Mouse (Mus musculus): Measurements from ENCODE around the gene Rims3. TPM values are rescaled to one million over a fixed set of nuclear protein-coding genes. Genes with fewer than 3 reads are reported as not detected.

Rims3 gene
- polyA plus RNA-seq, 1 experiment = 0.06 TPM

- H3K9me3 ChIP-seq = no peaks in the 10 kb centered on the region
- H3K4me3 ChIP-seq (replicated peaks) = no peak overlapping the region
- no peaks in the 10 kb centered on the region for H3K36me3 ChIP-seq (replicated peaks; ENCODE audit: low read length)
- peaks cover 19% of the 10 kb centered on the region for H3K4me1 ChIP-seq
- no peak for TF ChIP-seq FLI1 (IDR thresholded peaks at IDR 0.05; ENCODE audit: low read length)
- no peak for TF ChIP-seq GATA1 (IDR thresholded peaks at IDR 0.05; ENCODE audit: borderline replicate concordance, low read length)
- H3K27me3 ChIP-seq (replicated peaks) = peaks cover 2% of the 10 kb centered on the region
Observed at GRCm38 (mm10) chr4:120904533-120904932, 49.9 kb downstream of the Rims3 start.

DNA sequence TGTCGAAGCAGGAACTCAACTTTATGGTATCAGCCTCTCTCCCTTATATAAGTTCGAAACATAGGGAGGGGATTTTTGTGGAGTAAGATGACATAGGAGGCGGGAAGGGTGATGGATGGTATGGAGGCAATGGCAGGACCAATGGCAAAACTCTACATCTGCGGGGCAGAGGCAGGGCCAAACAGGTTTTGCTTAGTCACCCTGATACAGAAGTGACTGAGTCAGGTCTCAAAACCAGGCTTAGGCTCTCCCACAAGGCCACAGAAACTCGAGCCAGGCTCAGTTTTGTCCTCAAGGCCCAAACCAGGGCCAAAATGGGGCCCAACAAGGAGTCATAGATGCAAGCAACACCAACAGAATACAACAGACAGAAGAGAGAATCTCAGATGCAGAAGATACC, 51.0 kb downstream of the Rims3 start:
- H3K36me3 ChIP-seq (replicated peaks; ENCODE audit: low read length) = no peaks in the 10 kb centered on the region
- H3K27me3 ChIP-seq (replicated peaks) = peaks cover 2% of the 10 kb centered on the region
- no peak overlapping the region for H3K4me3 ChIP-seq (replicated peaks)
- H3K4me1 ChIP-seq = peaks cover 27% of the 10 kb centered on the region
- H3K9me3 ChIP-seq = no peaks in the 10 kb centered on the region
- no peak for TF ChIP-seq FLI1 (IDR thresholded peaks at IDR 0.05; ENCODE audit: low read length)
- no peak for TF ChIP-seq GATA1 (IDR thresholded peaks at IDR 0.05; ENCODE audit: borderline replicate concordance, low read length)

DNA sequence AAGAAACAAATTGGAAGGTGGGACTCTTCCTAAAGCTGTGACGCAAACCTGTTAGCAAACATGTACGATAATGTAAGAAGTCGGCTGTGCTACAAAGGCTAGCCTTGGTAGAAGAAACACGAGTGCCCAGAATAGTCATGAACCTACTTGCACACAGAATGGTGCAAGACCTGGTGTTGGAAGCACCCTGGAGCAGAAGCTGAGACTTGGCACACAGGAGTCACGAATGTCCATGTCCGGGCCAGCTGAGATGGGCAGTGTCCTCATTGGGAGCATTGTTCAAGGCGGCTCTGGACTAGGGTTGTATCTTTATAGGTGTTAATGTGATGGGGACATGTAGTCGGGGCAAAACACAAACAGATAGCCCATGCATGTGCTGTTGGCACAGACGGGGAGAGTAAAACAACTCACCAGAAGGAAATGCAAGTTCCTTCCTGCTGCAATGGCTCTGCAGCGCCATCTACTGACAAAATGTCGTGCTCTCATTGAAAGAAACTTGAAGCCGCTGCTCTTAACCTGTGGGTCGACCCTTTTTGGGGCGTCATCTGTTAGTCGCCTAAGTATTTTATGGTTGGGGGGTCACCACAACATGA, 55.0 kb downstream of the Rims3 start:
- Histone ChIP-seq H3K4me1 (peaks cover 35% of the 10 kb centered on the region), H3K4me3 (replicated peaks) (peak overlapping the region; percentile 66), H3K36me3 (replicated peaks; ENCODE audit: low read length) (no peaks in the 10 kb centered on the region), H3K27me3 (replicated peaks) (no peaks in the 10 kb centered on the region), H3K9me3 (no peaks in the 10 kb centered on the region)
- TF ChIP-seq FLI1 (IDR thresholded peaks at IDR 0.05; ENCODE audit: low read length) (no peak), GATA1 (IDR thresholded peaks at IDR 0.05; ENCODE audit: borderline replicate concordance, low read length) (no peak)

- H3K27me3 ChIP-seq (replicated peaks) = no peaks in the 10 kb centered on the region
- no peaks in the 10 kb centered on the region for H3K9me3 ChIP-seq
Observed at GRCm38 (mm10) chr4:120911086-120911485, 56.5 kb downstream of the Rims3 start.

DNA sequence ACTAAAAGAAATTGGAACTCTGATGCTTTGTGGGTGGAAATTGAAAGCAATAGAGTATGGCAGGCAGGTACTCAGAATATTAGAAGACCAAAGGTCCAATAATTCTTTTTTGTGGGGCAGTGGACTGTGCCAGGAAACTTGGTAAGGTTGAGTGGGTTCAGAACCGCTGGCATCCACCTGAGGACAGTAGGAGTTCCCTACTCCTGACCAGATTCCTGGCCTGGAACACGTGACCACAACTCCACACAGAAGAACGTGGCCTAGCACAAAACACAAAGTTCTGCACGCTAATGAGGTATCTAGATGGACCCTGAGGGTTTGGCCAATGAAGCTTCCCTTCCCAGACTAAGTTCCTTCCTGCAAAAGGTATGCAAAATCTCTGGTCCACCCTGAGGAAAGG, 58.2 kb downstream of the Rims3 start:
- Histone ChIP-seq H3K36me3 (replicated peaks; ENCODE audit: low read length) (no peaks in the 10 kb centered on the region), H3K27me3 (replicated peaks) (no peaks in the 10 kb centered on the region), H3K4me1 (peaks cover 44% of the 10 kb centered on the region), H3K9me3 (no peaks in the 10 kb centered on the region), H3K4me3 (replicated peaks) (no peak overlapping the region)
- no peak for TF ChIP-seq FLI1 (IDR thresholded peaks at IDR 0.05; ENCODE audit: low read length)
- TF ChIP-seq GATA1 (IDR thresholded peaks at IDR 0.05; ENCODE audit: borderline replicate concordance, low read length) = no peak

More at GRCm38 (mm10) chr4:120911086-120911485, 56.5 kb downstream of the Rims3 start:
- TF ChIP-seq GATA1 (IDR thresholded peaks at IDR 0.05; ENCODE audit: borderline replicate concordance, low read length) = no peak
- TF ChIP-seq FLI1 (IDR thresholded peaks at IDR 0.05; ENCODE audit: low read length) = no peak
- Histone ChIP-seq H3K4me3 (replicated peaks) (no peak overlapping the region), H3K4me1 (peaks cover 41% of the 10 kb centered on the region), H3K36me3 (replicated peaks; ENCODE audit: low read length) (no peaks in the 10 kb centered on the region)

DNA sequence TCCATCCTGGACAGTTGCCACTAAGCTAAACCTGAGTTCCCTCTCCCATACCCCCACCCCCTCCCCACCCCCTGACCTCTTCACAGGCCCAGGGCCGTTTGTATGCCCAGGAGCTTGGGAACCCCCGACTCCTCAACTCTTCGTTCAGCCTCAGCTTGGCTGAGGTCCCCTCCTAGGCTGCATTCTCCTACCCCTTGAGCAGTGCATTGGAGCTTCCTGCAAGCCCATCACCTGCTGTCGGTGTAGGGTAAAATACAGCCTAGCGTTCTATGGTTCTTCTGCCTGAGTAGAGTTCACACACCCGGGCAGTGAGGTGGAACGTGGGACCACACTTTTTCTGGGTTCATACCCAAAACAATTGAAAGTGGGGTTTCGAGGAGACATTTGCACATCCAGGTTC, 58.8 kb downstream of the Rims3 start:
- TF ChIP-seq FLI1 (IDR thresholded peaks at IDR 0.05; ENCODE audit: low read length) = no peak
- no peak for TF ChIP-seq GATA1 (IDR thresholded peaks at IDR 0.05; ENCODE audit: borderline replicate concordance, low read length)
- H3K9me3 ChIP-seq = no peaks in the 10 kb centered on the region
- H3K4me3 ChIP-seq (replicated peaks) = no peak overlapping the region
- no peaks in the 10 kb centered on the region for H3K36me3 ChIP-seq (replicated peaks; ENCODE audit: low read length)
- peaks cover 44% of the 10 kb centered on the region for H3K4me1 ChIP-seq
- no peaks in the 10 kb centered on the region for H3K27me3 ChIP-seq (replicated peaks)

DNA sequence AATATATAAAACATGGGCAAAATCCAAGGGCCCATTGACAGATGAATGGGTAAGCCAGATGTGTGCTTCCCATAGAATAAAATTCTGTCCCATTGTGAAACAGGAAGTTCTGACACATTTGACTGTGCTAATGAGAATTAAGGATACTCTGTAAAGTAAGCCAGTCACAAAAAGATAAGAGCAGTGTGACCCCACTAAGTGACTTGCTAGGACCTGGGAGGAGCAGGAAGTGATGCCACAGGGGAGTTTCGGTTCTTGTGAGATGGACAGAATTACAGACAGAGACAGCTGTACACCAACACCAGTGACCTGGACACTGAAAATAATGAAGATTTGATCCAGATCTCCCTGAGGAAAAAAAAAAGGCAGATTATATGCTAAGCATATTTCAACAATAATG, 59.2 kb downstream of the Rims3 start:
- H3K4me3 ChIP-seq (replicated peaks) = peak overlapping the region; percentile 29
- no peaks in the 10 kb centered on the region for H3K36me3 ChIP-seq (replicated peaks; ENCODE audit: low read length)
- no peak for TF ChIP-seq GATA1 (IDR thresholded peaks at IDR 0.05; ENCODE audit: borderline replicate concordance, low read length)
- no peak for TF ChIP-seq FLI1 (IDR thresholded peaks at IDR 0.05; ENCODE audit: low read length)
- H3K4me1 ChIP-seq = peaks cover 44% of the 10 kb centered on the region
- H3K27me3 ChIP-seq (replicated peaks) = no peaks in the 10 kb centered on the region
- no peaks in the 10 kb centered on the region for H3K9me3 ChIP-seq

- H3K9me3 ChIP-seq = no peaks in the 10 kb centered on the region
- peaks cover 45% of the 10 kb centered on the region for H3K4me1 ChIP-seq
- peaks cover 2% of the 10 kb centered on the region for H3K36me3 ChIP-seq (replicated peaks; ENCODE audit: low read length)
- H3K4me3 ChIP-seq (replicated peaks) = peak overlapping the region; percentile 55
- H3K27me3 ChIP-seq (replicated peaks) = no peaks in the 10 kb centered on the region
- TF ChIP-seq FLI1 (IDR thresholded peaks at IDR 0.05; ENCODE audit: low read length) (no peak), GATA1 (IDR thresholded peaks at IDR 0.05; ENCODE audit: borderline replicate concordance, low read length) (no peak)
Observed at GRCm38 (mm10) chr4:120914501-120914900, 59.9 kb downstream of the Rims3 start.

- no peaks in the 10 kb centered on the region for H3K27me3 ChIP-seq (replicated peaks)
- peaks cover 39% of the 10 kb centered on the region for H3K4me1 ChIP-seq
- peaks cover 38% of the 10 kb centered on the region for H3K36me3 ChIP-seq (replicated peaks; ENCODE audit: low read length)
- no peak overlapping the region for H3K4me3 ChIP-seq (replicated peaks)
- TF ChIP-seq FLI1 (IDR thresholded peaks at IDR 0.05; ENCODE audit: low read length) = no peak
- no peak for TF ChIP-seq GATA1 (IDR thresholded peaks at IDR 0.05; ENCODE audit: borderline replicate concordance, low read length)
- H3K9me3 ChIP-seq = peaks cover 1% of the 10 kb centered on the region
Observed at GRCm38 (mm10) chr4:120921461-120921860, 66.8 kb downstream of the Rims3 start.

GRCm38 (mm10) chr4:120924554-120925299, 70.1 kb downstream of the Rims3 start, which contains the start of gene Exo5:
Gene Exo5 (minus strand): TSS chr4:120925017.
- no peak for TF ChIP-seq GATA1 (IDR thresholded peaks at IDR 0.05; ENCODE audit: borderline replicate concordance, low read length)
- TF ChIP-seq FLI1 (IDR thresholded peaks at IDR 0.05; ENCODE audit: low read length) = no peak

More at GRCm38 (mm10) chr4:120924554-120925299, 70.1 kb downstream of the Rims3 start, which contains the start of gene Exo5:
- peaks cover 41% of the 10 kb centered on the region for H3K36me3 ChIP-seq (replicated peaks; ENCODE audit: low read length)
- peaks cover 7% of the 10 kb centered on the region for H3K9me3 ChIP-seq
- peak within 1 kb of the TSS; percentile 99 for H3K4me3 ChIP-seq (replicated peaks)
- H3K4me1 ChIP-seq = peaks cover 30% of the 10 kb centered on the region
- no peaks in the 10 kb centered on the region for H3K27me3 ChIP-seq (replicated peaks)

All from megakaryocyte, embryonic 14.5 days (primary cell).